In genomic region chr2:25394281-25395221, GRCm38 (mm10) we compare ENCODE assay signal across 9 mouse cellular contexts. TPM values are rescaled to one million over a fixed set of nuclear protein-coding genes. Genes with fewer than 3 reads are reported as not detected.
A peak's percentile ranks its signal among the peaks of the same experiment; 100 is the strongest.
DNase-seq lines count a peak whose midpoint lies in the region; ATAC-seq and TF ChIP-seq lines count a peak whose summit lies in the region.
"Had no signal": no experiment of that assay in that cellular context is flagged by ENCODE, and none has a peak within 500 bp of the region (broad histone marks: within the 10 kb centered on the region; RNA-seq: fewer than 3 reads in every experiment).

No protein-coding gene starts in this region.

- no peaks in the 10 kb centered on the region for H3K9me3 ChIP-seq in limb, embryonic 13.5 days
- H3K9me3 ChIP-seq in limb, embryonic 10.5 days (replicated peaks) = no peaks in the 10 kb centered on the region
- no peaks in the 10 kb centered on the region for H3K9me3 ChIP-seq in forebrain, postnatal 0 days (ENCODE audit: low read length)
- no peaks in the 10 kb centered on the region for H3K9me3 ChIP-seq in stomach, postnatal 0 days (ENCODE audit: control insufficient read depth, low read length)
- H3K9me3 ChIP-seq: heart, embryonic 13.5 days had no signal

- H3K27ac ChIP-seq in limb, embryonic 13.5 days = no peak overlapping the region
- no peak overlapping the region for H3K27ac ChIP-seq in limb, embryonic 10.5 days
- peak overlapping the region; percentile 32; the same call in 1 of the 2 replicates for H3K27ac ChIP-seq in brown adipose tissue, adult 24 weeks (replicated peaks; ENCODE audit: low read depth, low read length)
- H3K27ac ChIP-seq in forebrain, postnatal 0 days (ENCODE audit: low read depth, low read length) = 0 out of 2 replicates have a peak overlapping the region, but pooled peaks have one; percentile 3
- H3K27ac ChIP-seq in stomach, postnatal 0 days (replicated peaks) = peak overlapping the region; percentile 73
- H3K27ac ChIP-seq: heart, embryonic 13.5 days had no signal

- H3K4me3 ChIP-seq in limb, embryonic 13.5 days = no peak overlapping the region
- H3K4me3 ChIP-seq in limb, embryonic 10.5 days = no peak overlapping the region
- H3K4me3 ChIP-seq in brown adipose tissue, adult 24 weeks (ENCODE audit: insufficient read depth, low read depth, low read length) = no peak overlapping the region
- no peak overlapping the region for H3K4me3 ChIP-seq in forebrain, postnatal 0 days (ENCODE audit: low read depth, low read length)
- H3K4me3 ChIP-seq in stomach, postnatal 0 days (ENCODE audit: low read depth, low read length) = no peak overlapping the region

- no peaks in the 10 kb centered on the region for H3K36me3 ChIP-seq in limb, embryonic 13.5 days
- H3K36me3 ChIP-seq in limb, embryonic 10.5 days = no peaks in the 10 kb centered on the region
- H3K36me3 ChIP-seq in forebrain, postnatal 0 days (ENCODE audit: insufficient read depth) = no peaks in the 10 kb centered on the region
- H3K36me3 ChIP-seq in stomach, postnatal 0 days (ENCODE audit: control insufficient read depth, insufficient read depth, low read length) = no peaks in the 10 kb centered on the region
- H3K36me3 ChIP-seq: heart, embryonic 13.5 days had no signal

- TF ChIP-seq EP300 in stomach, postnatal 0 days (optimal IDR thresholded peaks at IDR 0.05) = no peak

- H3K27me3 ChIP-seq in limb, embryonic 13.5 days = peaks cover 76% of the 10 kb centered on the region
- peaks cover 70% of the 10 kb centered on the region for H3K27me3 ChIP-seq in limb, embryonic 10.5 days (ENCODE audit: low read depth, poor library complexity, severe bottlenecking)
- H3K27me3 ChIP-seq in forebrain, postnatal 0 days (ENCODE audit: insufficient read depth, low read length) = peaks cover 17% of the 10 kb centered on the region
- no peaks in the 10 kb centered on the region for H3K27me3 ChIP-seq in stomach, postnatal 0 days (ENCODE audit: control insufficient read depth, insufficient read depth, low read length)

- ATAC-seq in limb, embryonic 13.5 days (ENCODE audit: low FRiP score, low read depth) = peak; percentile 44; the same call in 1 of the 2 replicates
- peak; percentile 89 for ATAC-seq in forebrain, postnatal 0 days
- ATAC-seq in stomach, postnatal 0 days (ENCODE audit: low FRiP score, low TSS enrichment) = peak; percentile 36; the same call in 1 of the 2 replicates

- WGBS in limb, embryonic 13.5 days = 48% methylated on average over 3 of the region's 3 CpGs
- 47% methylated on average over 3 of the region's 3 CpGs for WGBS in limb, embryonic 10.5 days
- WGBS in forebrain, postnatal 0 days = 6% methylated on average over 3 of the region's 3 CpGs
- WGBS in stomach, postnatal 0 days = 39% methylated on average over 3 of the region's 3 CpGs

- H3K4me1 ChIP-seq in limb, embryonic 13.5 days = peaks cover 13% of the 10 kb centered on the region
- H3K4me1 ChIP-seq in limb, embryonic 10.5 days = peaks cover 26% of the 10 kb centered on the region
- H3K4me1 ChIP-seq in brown adipose tissue, adult 24 weeks (ENCODE audit: control insufficient read depth, insufficient read depth, insufficient read length, low read length) = peaks cover 4% of the 10 kb centered on the region; the same call in 1 of the 2 replicates
- H3K4me1 ChIP-seq in forebrain, postnatal 0 days (ENCODE audit: insufficient read depth) = peaks cover 3% of the 10 kb centered on the region; the same call in 1 of the 2 replicates
- peaks cover 10% of the 10 kb centered on the region for H3K4me1 ChIP-seq in stomach, postnatal 0 days (replicated peaks; ENCODE audit: control insufficient read depth, insufficient read depth)

- H3K4me2 ChIP-seq in limb, embryonic 13.5 days (replicated peaks) = no peak overlapping the region
- no peak overlapping the region for H3K4me2 ChIP-seq in forebrain, postnatal 0 days (ENCODE audit: low read depth)
- no peak overlapping the region for H3K4me2 ChIP-seq in stomach, postnatal 0 days (replicated peaks; ENCODE audit: low read depth)

- DNase-seq in limb, embryonic 10.5 days (ENCODE audit: low spot score) = no peak
- DNase-seq in forebrain, postnatal 0 days = peak; percentile 76
- DNase-seq in kidney, adult 9 months = peak; percentile 27
- no peak for DNase-seq in stomach, postnatal 0 days (ENCODE audit: low spot score)
- no peak for DNase-seq in thymus, adult 18-20 months
- no peak for DNase-seq in urinary bladder, postnatal 10 days (ENCODE audit: low spot score)

- no peak for TF ChIP-seq CTCF in forebrain, postnatal 0 days (IDR thresholded peaks at IDR 0.05; ENCODE audit: low read depth)
- no peak for TF ChIP-seq CTCF in stomach, postnatal 0 days (IDR thresholded peaks at IDR 0.05; ENCODE audit: low read depth)

- no peak overlapping the region for H3K9ac ChIP-seq in limb, embryonic 13.5 days
- no peak overlapping the region for H3K9ac ChIP-seq in forebrain, postnatal 0 days
- H3K9ac ChIP-seq in stomach, postnatal 0 days (ENCODE audit: low read length) = no peak overlapping the region
- H3K9ac ChIP-seq: heart, embryonic 13.5 days had no signal

RNA-seq across cellular contexts. Expression of gene Entpd2, which starts 1.1 kb away (rescaled TPM):
- polyA plus RNA-seq in limb, embryonic 13.5 days (2015; fragmentation: Nextera tagmentation; extraction: Ambion mirVana) = 0.55 and 0.73 TPM in 2 replicates
- polyA plus RNA-seq in limb, embryonic 10.5 days (2016; fragmentation: Nextera tagmentation; extraction: Ambion mirVana) = 0.19 TPM in 1 of 2 replicates, not detected in the other
- polyA plus RNA-seq in brown adipose tissue, adult 24 weeks (2012; ENCODE audit: insufficient read depth, insufficient read length, missing spikeins) = 11.3 and 18.4 TPM in 2 replicates
- total RNA-seq in forebrain, postnatal 0 days (2014; rRNA removed) = 8.2 and 13.5 TPM in 2 replicates
- polyA plus RNA-seq in forebrain, postnatal 0 days (2015; fragmentation: Nextera tagmentation; extraction: Ambion mirVana) = 14.2 and 18.2 TPM in 2 replicates
- polyA plus RNA-seq in stomach, postnatal 0 days (2015; fragmentation: Nextera tagmentation; extraction: Ambion mirVana) = 21.2 and 23.3 TPM in 2 replicates

RNA-seq across cellular contexts. Expression of gene Npdc1, which starts 4.6 kb away (rescaled TPM):
- polyA plus RNA-seq in limb, embryonic 13.5 days (2015; fragmentation: Nextera tagmentation; extraction: Ambion mirVana) = 29.1 and 32.6 TPM in 2 replicates
- 5.7 and 8.1 TPM in 2 replicates for polyA plus RNA-seq in limb, embryonic 10.5 days (2016; fragmentation: Nextera tagmentation; extraction: Ambion mirVana)
- 32.5 and 41.5 TPM in 2 replicates for polyA plus RNA-seq in brown adipose tissue, adult 24 weeks (2012; ENCODE audit: insufficient read depth, insufficient read length, missing spikeins)
- total RNA-seq in forebrain, postnatal 0 days (2014; rRNA removed) = 179 and 188 TPM in 2 replicates
- polyA plus RNA-seq in forebrain, postnatal 0 days (2015; fragmentation: Nextera tagmentation; extraction: Ambion mirVana) = 413 and 442 TPM in 2 replicates
- 52.8 and 53.0 TPM in 2 replicates for polyA plus RNA-seq in stomach, postnatal 0 days (2015; fragmentation: Nextera tagmentation; extraction: Ambion mirVana)

RNA-seq across cellular contexts. Expression of gene Sapcd2, which starts 22.4 kb away (rescaled TPM):
- 43.4 and 45.5 TPM in 2 replicates for polyA plus RNA-seq in limb, embryonic 13.5 days (2015; fragmentation: Nextera tagmentation; extraction: Ambion mirVana)
- 88.3 and 88.7 TPM in 2 replicates for polyA plus RNA-seq in limb, embryonic 10.5 days (2016; fragmentation: Nextera tagmentation; extraction: Ambion mirVana)
- not detected in 2 replicates for polyA plus RNA-seq in brown adipose tissue, adult 24 weeks (2012; ENCODE audit: insufficient read depth, insufficient read length, missing spikeins)
- 13.2 and 13.9 TPM in 2 replicates for total RNA-seq in forebrain, postnatal 0 days (2014; rRNA removed)
- 9.5 and 12.7 TPM in 2 replicates for polyA plus RNA-seq in forebrain, postnatal 0 days (2015; fragmentation: Nextera tagmentation; extraction: Ambion mirVana)
- 14.1 and 16.6 TPM in 2 replicates for polyA plus RNA-seq in stomach, postnatal 0 days (2015; fragmentation: Nextera tagmentation; extraction: Ambion mirVana)

RNA-seq across cellular contexts. Expression of gene Fut7, which starts 28.5 kb away (rescaled TPM):
- polyA plus RNA-seq in limb, embryonic 13.5 days (2015; fragmentation: Nextera tagmentation; extraction: Ambion mirVana) = 0.06 TPM in 1 of 2 replicates, not detected in the other
- not detected in 2 replicates for polyA plus RNA-seq in limb, embryonic 10.5 days (2016; fragmentation: Nextera tagmentation; extraction: Ambion mirVana)
- polyA plus RNA-seq in brown adipose tissue, adult 24 weeks (2012; ENCODE audit: insufficient read depth, insufficient read length, missing spikeins) = not detected in 2 replicates
- total RNA-seq in forebrain, postnatal 0 days (2014; rRNA removed) = 1.3 TPM in 1 of 2 replicates, not detected in the other
- polyA plus RNA-seq in forebrain, postnatal 0 days (2015; fragmentation: Nextera tagmentation; extraction: Ambion mirVana) = 0.17 and 0.23 TPM in 2 replicates
- 0.12 TPM in 1 of 2 replicates, not detected in the other for polyA plus RNA-seq in stomach, postnatal 0 days (2015; fragmentation: Nextera tagmentation; extraction: Ambion mirVana)

RNA-seq across cellular contexts. Expression of gene Uap1l1, which starts 29.1 kb away (rescaled TPM):
- polyA plus RNA-seq in limb, embryonic 13.5 days (2015; fragmentation: Nextera tagmentation; extraction: Ambion mirVana) = 11.3 and 13.2 TPM in 2 replicates
- 8.1 and 9.0 TPM in 2 replicates for polyA plus RNA-seq in limb, embryonic 10.5 days (2016; fragmentation: Nextera tagmentation; extraction: Ambion mirVana)
- polyA plus RNA-seq in brown adipose tissue, adult 24 weeks (2012; ENCODE audit: insufficient read depth, insufficient read length, missing spikeins) = 6.1 and 9.1 TPM in 2 replicates
- 4.1 and 5.2 TPM in 2 replicates for total RNA-seq in forebrain, postnatal 0 days (2014; rRNA removed)
- polyA plus RNA-seq in forebrain, postnatal 0 days (2015; fragmentation: Nextera tagmentation; extraction: Ambion mirVana) = 10.4 and 11.9 TPM in 2 replicates
- polyA plus RNA-seq in stomach, postnatal 0 days (2015; fragmentation: Nextera tagmentation; extraction: Ambion mirVana) = 33.2 and 36.9 TPM in 2 replicates

Comparison
In these comparisons a context has a peak if more than half of its experiments do, and no peak if none do; other contexts are left out.
1. ATAC-seq: peak in every context shown above with its lines; median percentile 89 in forebrain, postnatal 0 days; 44 in limb, embryonic 13.5 days; 36 in stomach, postnatal 0 days.
2. H3K27ac ChIP-seq: peak in brown adipose tissue, adult 24 weeks (single experiment), forebrain, postnatal 0 days (single experiment) and stomach, postnatal 0 days (single experiment); none in limb, embryonic 13.5 days (single experiment) and limb, embryonic 10.5 days (single experiment).
3. DNase-seq: peak in forebrain, postnatal 0 days (single experiment) and kidney, adult 9 months (single experiment); none in limb, embryonic 10.5 days (single experiment), stomach, postnatal 0 days (single experiment), thymus, adult 18-20 months (0 of 2) and urinary bladder, postnatal 10 days (single experiment).
4. RNA of gene Sapcd2, which starts 22.4 kb away (polyA plus RNA-seq): 88.3 to 88.7 TPM in limb, embryonic 10.5 days, 43.4 to 45.5 TPM in limb, embryonic 13.5 days, 14.1 to 16.6 TPM in stomach, postnatal 0 days and 9.5 to 12.7 TPM in forebrain, postnatal 0 days; not detected in brown adipose tissue, adult 24 weeks; every median in the first group is over 10 times any median in the second.